Mouse (Mus musculus): Measurements from ENCODE around the gene Rbbp9. TPM values are rescaled to one million over a fixed set of nuclear protein-coding genes. Genes with fewer than 3 reads are reported as not detected.
"Not testable (repeated sequence)": the region's sequence is repeated elsewhere in the genome, so short reads cannot be mapped to it uniquely, and the experiment has no call there.

Gene Rbbp9
- 10 to 100 TPM; 10.6 to 13.1 TPM for total RNA-seq (2021)
- long read RNA-seq, experiment 1, transcript Rbbp9-201 (5 exons, 2,170 nt): major isoform, 8 of 11 reads
- long read RNA-seq, experiment 1, partial matches to known transcripts: 0 of 11 reads
- long read RNA-seq, experiment 1, other reads (novel, unspliced or antisense): 3 of 11 reads
- long read RNA-seq, experiment 2, partial matches to known transcripts: 0 of 4 reads
- long read RNA-seq, experiment 2, other reads (novel, unspliced or antisense): 3 of 4 reads

DNA sequence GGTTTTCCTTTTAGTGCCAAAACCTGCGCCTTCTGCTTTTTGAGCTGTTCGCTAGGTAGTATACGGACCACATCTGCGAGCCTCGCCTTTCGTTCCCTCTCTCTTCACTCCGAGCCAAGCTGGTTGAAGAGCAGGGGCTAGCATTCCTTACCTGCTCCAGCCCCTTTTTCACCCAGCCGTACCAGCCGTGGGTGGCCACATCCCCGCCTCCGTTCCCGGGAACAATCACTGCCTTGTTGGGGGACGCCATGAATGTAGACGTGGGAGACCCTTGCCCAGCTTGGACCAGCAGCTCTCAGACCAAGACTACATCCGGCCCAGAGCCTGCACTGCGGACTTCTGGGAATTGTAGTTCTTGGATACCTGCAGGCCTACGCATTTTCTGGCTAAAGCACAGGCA, at the start of gene Rbbp9:
Rbbp9 (minus strand) TSS at position 341 of the 400 bp plus-strand sequence.
- peak; percentile 69 to 80 for DNase-seq

DNA sequence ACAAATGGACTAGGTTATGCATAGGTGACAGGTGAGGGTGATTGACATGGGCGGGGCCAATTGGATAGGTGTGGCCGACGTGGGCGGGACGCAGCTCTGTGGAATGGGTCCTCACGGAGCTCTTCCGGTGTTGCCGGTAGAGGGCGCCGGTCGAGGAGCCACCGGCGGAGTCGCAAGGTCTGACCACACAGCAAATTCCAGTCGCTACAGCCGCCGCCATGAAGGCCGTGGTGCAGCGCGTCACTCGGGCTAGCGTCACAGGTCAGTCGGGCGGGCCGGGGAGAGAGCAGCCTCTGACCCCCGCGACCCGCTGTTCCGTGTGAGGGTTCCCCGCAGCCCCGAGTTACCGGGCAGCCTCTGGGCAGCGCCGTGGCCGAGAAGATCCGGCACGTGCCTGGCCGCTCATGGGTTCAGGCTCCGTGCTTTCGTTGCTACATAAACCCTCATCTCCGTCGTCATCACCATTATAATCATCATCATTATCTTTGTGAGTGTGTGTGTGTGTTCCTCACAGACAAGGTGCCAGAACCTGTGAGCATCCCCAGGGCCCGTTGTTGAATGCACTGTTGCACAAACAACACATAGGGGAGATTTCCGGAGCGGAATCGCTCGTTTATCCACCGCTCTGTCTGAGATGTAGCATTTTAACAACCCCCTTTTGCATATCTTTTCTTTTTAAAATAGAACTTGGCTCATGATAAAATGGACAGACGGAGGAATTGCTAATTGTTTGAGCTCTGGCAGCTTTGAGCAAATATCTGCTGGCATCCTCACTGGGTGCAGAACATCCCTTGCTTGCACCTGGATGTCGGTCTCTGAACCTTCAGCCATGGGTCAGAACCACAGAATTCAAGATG, 49.4 kb upstream of the Rbbp9 start, which contains the start of gene Dtd1:
Dtd1 (plus strand) TSS at position 67 of the 857 bp plus-strand sequence.
- DNase-seq: peak; percentile 92

GRCm38 (mm10) chr2:144598006-144598405, 47.3 kb upstream of the Rbbp9 start:
- DNase-seq: no peak

- DNase-seq: peak; percentile 87 to 89
These were observed 43.4 kb upstream of the Rbbp9 start, which contains the start of gene Smim26 for GRCm38 (mm10) chr2:144593951-144594651. Gene Smim26 (plus strand): TSS chr2:144594054.

GRCm38 (mm10) chr2:144593036-144593435, 42.4 kb upstream of the Rbbp9 start:
- not testable (repeated sequence) for DNase-seq

GRCm38 (mm10) chr2:144588723-144589122, 38.1 kb upstream of the Rbbp9 start:
- no peak for DNase-seq

DNA sequence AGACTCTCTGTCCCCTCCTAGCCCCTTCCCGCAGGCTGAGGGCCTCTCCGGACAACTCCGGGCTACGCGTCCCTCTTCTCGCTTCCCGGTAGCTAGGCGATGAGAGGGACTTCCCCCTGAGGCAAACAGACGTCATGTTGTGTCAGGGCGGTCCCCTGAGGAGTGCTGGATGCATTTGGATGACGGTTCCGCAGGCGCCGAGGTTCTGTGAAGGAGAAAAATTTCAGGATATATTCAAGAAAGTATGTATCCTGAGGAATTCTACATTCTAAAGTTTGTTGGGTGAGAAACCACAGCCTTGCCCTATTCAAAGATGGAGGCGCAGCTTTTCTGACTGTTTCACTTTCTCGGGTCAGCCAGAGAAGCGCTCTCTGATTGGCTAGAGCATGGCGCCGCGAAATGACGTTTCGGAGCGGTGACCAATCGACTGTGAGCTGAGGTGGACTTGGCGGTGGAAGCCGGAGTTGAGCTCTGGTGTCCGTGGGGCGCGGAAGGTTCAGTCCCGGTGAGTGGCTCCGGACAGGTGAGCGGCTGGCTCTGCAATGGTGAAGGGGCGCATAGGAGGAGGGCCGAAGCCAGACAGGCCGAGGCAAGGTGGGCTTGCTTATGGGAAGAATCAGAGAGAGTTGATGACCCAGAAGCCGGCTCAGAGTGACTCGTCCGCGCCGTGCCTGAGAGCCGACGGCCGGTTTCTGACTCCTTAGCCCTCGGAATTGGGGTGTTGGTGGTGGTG, 5.3 kb upstream of the Rbbp9 start, which contains the start of gene Sec23b:
Sec23b (plus strand) TSS at position 410 of the 733 bp plus-strand sequence.
- peak; percentile 98 to 99 for DNase-seq

DNA sequence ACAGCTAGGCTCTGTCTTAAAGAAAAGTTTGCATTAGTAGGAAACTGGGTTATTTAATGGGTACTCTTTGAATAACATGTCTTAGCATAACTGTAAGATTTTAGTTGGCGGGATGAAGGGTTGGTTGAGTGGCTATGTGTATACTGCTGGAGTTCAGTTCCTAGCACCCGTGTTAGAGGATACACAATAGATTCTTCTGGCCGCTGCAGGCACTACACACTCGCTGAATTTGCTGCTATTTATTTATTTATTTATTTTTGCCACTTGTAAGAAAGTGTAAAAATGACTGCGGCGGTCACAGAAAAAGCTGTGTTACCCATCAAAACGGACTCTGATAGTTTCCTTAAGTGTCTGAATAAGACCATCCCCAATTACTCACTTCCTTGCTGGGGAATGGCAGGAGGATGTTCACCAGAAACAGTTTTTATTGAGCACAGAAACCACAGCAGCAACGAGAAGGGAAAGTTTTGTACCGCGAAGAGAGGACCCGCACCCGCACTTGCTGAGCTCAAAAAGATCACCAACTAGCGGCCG, 4.7 kb upstream of the Rbbp9 start:
- peak in 1 of 2 experiments; percentile 11 for DNase-seq

- DNase-seq: no peak
These were observed 3.2 kb upstream of the Rbbp9 start for GRCm38 (mm10) chr2:144553905-144554304.

DNA sequence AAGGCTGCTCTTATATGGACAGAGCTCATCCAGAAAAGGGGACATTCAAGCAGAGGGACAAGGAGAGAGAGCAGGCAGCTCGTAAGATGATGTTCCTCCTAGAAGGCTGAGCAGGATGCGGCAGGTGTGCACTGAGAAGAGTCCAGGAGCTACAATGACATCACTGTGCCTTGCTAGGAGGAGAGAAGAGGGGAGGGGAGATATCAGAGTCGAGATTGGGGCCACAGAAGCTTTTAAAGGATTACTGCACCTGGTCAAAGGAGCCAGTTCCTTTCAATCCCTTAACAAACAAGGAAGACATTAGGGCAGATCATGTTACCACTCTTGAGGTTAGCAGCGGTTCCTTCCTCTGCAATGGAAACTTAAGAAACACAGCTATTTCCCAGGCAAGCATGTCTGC, 3.1 kb downstream of the Rbbp9 start:
- DNase-seq: no peak

DNA sequence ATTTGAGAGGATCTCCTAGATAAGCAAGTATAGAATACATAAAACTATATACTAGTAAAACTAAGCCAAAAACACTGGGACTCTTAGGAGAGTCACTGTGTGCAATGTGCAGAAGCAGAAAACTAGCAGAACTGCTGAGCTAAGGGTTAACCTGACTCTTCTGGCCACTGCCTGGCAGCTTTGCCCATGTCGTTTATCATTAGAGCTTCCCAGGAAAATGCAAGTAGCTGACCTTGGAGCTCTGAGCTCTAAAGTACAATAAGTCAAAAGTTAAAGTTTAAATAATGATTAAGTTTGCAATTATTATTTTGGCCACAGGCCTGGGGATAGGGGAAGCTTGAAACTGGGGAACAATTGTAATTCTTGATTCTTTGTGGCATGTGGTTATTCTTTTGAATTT, 5.2 kb downstream of the Rbbp9 start:
- DNase-seq: no peak

DNA sequence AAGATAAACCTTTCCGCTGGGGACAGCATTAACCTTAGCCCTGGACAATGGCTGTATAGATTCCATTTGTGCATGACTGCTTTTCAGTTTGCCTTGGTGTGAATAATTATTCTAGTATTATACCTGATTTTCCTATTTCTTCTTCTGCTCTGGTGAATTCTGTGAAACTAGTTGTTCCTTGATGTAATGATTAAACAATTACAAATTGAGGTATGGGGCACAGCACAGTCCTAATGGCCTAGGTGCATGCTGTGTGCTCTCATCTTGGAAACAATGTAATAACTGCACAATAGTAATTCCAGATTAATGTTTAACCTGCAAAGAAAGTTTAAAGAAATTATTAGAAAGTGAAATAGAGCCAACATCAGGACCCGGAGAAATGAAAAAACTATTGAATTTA, 5.6 kb downstream of the Rbbp9 start:
- DNase-seq: no peak

DNA sequence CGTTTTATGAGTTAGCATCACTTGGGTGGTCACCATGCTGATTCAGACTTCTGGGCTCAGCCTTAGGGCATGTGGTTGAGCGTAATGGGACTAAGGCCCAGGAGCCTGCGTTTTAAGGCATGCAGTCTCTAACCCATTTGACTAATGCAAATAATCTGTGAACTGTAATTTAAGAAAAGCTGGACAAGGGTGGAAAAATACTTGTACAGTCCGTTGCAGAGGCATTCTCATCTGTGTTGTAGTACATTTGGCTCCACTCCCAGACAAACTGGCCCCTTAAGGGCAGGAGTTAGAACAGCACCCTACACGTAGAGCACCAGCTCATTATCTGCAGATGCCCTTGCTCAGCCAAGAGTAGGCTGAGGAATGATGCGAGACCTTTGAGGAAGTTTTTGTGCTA, 6.0 kb downstream of the Rbbp9 start:
- peak in 1 of 2 experiments; percentile 7 for DNase-seq

GRCm38 (mm10) chr2:144543670-144544069, 7.0 kb downstream of the Rbbp9 start:
- DNase-seq: peak; percentile 7 to 26

- no peak for DNase-seq
These were observed 9.4 kb downstream of the Rbbp9 start for GRCm38 (mm10) chr2:144541246-144541645.

GRCm38 (mm10) chr2:144537123-144537522, 13.5 kb downstream of the Rbbp9 start:
- DNase-seq: no peak

DNA sequence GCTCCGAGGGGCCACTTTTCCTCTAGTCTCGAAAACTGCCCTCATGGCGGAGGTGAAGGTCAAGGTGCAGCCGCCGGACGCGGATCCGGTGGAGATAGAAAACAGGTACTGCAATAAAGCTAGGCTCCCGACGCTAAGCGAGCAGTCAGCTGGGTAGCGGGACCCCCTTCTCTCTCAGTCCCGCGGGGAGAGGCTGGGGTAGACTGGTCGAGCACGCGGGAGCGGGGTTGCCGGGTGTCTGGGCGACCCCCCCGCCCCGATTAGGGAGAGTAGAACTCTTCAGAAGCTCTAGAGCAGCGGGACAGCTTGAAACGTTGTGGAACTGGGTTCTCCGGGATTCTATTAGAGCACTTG, 22.9 kb downstream of the Rbbp9 start:
- DNase-seq: no peak

DNA sequence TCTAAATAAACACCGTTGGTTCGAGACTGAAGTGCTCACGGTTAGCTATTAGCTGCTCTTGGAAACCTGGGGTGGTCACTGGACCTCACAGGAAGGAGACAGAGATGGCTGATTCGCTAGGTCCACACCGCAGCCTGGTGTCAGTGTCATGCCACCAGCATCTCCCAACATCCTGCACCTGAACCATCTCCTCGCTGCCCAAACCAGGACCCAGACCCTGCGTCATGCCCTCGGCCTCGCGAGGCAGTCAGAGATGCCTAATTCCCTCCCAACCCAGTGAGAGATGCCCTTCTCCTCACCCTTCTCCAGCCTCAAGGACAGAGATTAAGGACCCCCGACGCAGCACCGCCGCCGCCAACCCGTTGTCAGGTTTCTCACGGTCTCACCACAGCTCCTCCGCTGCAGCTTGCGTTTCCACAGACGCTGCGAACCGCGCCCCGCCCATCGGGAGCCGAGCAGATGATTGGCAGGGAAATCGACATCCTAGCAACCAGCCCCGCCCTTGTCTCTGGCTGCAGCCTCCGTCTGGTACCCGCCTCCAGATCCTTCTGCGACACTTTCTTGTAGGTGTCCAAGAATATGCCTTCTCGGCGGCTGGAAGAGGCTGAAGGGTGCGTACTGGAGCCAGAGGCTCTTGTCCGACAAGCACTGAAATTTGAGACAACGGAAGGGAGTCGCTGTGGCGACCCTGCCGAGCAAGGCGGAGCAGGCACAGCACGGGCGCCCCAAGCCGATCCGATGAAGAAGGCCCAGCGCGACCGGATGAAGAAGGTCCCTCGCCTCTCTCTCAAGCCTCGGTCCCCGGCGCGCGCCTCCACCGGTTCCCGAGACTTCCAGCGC, 23.5 kb downstream of the Rbbp9 start, which contains the start of the genes Dzank1 and Polr3f:
Dzank1 (minus strand) TSS at position 434 of the 840 bp plus-strand sequence.
Polr3f (plus strand) TSS at position 738 of the 840 bp plus-strand sequence.
- peak; percentile 97 to 98 for DNase-seq

GRCm38 (mm10) chr2:144525856-144526255, 24.8 kb downstream of the Rbbp9 start:
- no peak for DNase-seq

DNA sequence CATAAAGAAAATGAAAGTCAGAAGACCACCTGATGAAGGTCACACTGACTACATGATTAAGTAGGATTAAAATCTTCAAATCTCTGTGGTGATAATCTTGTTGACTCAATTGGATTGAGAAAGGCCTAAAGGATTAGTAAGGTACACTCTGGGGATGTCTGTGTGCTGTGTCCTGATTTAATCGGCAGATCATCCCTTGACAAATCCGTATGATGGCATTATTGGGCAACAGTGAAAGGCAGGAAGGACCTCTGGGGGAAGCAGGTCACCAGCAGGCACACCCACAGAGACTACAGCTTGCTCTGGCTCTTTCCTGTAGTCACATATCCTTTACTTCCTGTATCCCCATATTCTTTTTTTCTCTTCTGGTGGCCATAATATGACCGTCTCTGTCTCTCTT, 30.9 kb downstream of the Rbbp9 start:
- no peak for DNase-seq

Measured in heart, adult 18-20 months (tissue).